Mouse (Mus musculus) naive thymus-derived CD4-positive, alpha-beta T cell, adult 5 months (primary cell): ENCODE results near the gene Sdf2l1. TPM values are rescaled to one million over a fixed set of nuclear protein-coding genes. Genes with fewer than 3 reads are reported as not detected.

Experiments
- polyA plus RNA-seq: library from polyadenylated mRNA; unstranded; fragments of 100-300 nt; shearing (Covaris generic); gene quantifications from one replicate; pipeline ENCODE4 v1.2.1, GENCODE M21; 2017

Gene Sdf2l1
- polyA plus RNA-seq: 16.5 TPM

DNA sequence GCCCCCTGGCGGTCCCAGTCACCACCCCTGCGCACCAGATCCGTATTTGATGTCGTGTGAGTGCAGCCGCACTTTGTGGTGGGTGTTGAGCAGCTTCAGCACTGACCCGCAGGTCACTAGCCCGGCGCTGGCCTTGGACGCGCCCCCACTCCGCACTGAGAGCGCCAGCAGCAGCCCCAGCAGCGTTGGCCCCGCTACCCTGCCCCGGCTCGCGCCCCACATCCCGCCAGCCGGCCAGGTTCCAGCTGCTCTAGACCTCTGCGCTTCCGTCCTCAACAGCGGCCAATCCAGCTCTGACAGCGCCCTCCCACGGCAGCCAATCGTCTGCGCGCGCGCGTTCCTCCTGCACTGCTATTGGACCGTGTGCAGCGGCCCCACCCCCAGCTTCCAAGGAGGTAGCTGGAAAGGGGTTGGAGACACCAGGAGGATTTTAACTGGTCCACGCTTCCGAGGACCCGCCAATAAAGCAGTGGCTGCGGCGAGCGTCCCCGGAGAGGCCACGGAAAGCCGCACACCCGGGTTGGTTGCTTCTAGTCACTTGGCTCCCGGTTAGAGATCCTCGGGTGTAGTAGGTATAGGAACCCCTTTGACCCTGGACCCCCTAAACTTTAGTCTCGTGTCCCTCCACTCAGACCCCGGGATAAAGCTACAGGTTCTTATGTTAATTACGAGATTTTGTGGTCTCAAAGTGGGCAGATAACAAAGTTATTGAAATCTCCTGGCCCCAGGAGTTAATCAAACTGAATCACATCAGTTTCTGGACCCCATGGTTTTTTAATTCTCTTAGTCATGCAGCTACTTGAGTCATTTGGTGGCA lies at the start of gene Sdf2l1:
Gene Sdf2l1, minus strand, starts transcription at position 295 of the 817 bp plus-strand sequence.

DNA sequence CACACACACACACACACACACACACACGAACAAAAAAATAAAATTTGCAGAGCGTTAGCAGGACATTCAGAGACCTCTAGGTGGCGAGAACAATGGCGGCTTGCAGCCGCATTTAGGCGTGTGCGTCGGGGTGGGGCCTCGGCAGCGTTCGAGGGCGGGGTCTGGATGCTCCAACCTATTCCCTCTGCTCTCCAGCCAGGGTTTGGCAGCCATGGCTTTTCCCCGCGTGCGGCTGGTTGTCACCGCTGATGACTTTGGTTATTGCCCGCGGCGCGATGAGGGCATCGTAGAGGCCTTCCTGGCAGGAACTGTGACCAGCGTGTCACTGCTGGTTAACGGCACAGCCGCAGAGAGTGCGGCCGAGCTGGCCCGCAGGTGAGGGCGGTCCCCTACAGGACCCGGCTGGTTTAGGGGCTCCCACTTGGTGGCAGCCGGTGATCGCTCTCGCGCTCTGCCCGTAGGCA lies 14.6 kb upstream of the Sdf2l1 start, which contains the start of gene Ccdc116:
Gene Ccdc116, minus strand, starts transcription at position 458 of the 464 bp plus-strand sequence.

DNA sequence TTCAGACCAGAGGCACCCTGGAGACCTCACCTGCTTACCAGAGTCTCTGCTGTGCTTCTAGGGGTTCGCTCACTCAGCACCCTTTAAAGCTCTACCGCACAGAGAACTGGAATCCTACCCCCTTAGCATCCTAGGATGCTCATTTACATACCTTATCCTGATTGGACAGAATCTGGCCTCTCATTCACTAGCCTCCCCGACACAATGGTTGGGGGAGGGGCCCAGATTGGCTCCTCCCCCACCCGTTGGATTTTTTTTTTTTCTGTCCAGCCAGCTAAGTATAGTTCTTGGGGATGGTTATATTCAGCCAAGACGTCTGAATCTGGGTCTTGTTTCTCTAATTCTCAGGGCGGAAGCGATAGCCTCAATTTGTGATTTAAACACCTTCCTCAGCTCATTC lies 12.2 kb upstream of the Sdf2l1 start, which contains the start of gene Ydjc:
Gene Ydjc, plus strand, starts transcription at position 283 of the 400 bp plus-strand sequence.

DNA sequence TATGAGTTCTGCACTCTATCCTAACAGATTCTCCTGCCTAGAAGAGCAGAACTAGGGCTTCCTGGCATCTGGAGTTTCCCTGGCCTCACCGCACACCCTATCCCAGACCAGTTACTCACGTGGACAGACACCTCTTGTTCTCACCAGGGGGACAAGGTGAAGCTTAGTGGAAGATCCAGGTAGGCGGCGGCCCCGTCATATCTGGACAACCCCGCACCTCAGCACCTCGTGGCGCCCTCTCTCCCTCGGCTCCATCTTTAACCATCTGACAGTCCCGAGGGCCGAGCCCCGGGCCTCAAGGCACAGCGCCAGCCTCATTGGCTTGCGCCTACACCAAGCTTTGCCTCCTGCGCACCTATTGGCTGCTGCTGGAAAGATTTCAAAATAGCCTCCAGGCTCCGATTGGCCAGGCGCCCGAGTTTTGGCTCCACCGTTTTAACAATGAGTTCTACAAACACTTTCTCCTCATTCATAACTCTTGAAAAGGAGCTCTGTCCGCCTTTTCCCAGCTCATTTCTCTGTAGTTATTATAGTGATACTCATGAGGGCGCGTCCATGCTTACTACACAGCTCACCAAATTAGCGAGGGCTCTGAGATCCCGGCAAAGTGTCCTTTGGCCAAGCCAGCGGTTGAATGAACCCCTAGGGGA lies 7.2 kb downstream of the Sdf2l1 start, which contains the start of gene 2610318N02Rik:
Gene 2610318N02Rik, minus strand, starts transcription at position 297 of the 650 bp plus-strand sequence.

DNA sequence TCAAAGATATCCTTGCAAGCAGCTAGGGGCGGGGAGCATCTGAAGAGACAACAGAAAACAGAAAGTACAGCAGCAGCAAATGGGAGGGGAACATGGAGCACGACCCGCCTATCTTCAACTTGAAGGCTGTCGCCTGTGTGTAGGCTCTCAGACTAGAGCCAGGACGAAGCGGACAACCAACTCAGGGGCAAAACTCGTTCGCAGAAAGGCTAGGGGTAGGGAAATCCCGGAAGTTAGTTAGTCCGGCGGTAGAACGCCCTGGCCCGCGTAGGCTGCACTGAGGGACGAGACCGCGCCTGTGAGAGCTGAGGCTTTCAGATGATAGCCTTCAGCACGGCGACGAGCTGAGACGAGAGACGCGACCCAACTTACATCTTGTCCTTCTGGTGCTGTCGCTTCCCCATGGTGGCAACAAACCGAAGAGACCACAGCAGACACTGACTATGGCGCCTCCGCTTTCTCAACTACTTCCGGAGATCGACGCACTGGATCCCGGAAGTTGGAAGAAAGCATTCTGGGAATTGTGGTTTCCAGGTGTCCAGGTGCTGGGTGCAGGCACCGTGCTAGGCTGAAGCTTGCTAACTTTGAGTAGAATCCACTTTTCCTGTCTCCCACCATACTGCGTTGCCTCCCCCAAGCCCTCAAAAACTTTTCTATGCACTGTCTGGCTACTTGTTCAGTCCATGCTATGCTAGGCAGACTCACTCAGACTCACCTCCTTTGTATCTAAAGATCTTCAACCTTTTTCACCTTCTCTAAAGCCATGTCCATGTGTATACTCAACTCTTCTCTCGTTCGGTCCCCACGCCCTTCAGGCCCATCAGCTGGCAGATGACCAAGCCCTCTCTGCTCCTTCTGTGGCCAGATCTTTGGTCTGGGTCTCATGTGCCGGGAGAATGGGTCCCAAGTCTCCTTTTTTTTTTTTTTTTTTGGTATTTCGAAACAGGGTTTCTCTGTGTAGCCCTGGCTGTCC lies 21.1 kb downstream of the Sdf2l1 start, which contains the start of gene Ppil2:
Gene Ppil2, minus strand, starts transcription at position 487 of the 973 bp plus-strand sequence.

Other genes starting within 250 kb of the Sdf2l1 start
- 18.2 TPM for gene Ppm1f, start 235.9 kb downstream of the Sdf2l1 start, polyA plus RNA-seq
- gene Mapk1, start 149.0 kb downstream of the Sdf2l1 start, polyA plus RNA-seq: 171 TPM
- gene Ypel1, start 62.7 kb downstream of the Sdf2l1 start, polyA plus RNA-seq: 1.5 TPM
- 185 TPM for gene Ppil2, start 21.1 kb downstream of the Sdf2l1 start, polyA plus RNA-seq
- gene 2610318N02Rik, start 7.2 kb downstream of the Sdf2l1 start, polyA plus RNA-seq: 1.5 TPM
- 3.6 TPM for gene Ydjc, start 12.2 kb upstream of the Sdf2l1 start, polyA plus RNA-seq
- 0.97 TPM for gene Ccdc116, start 14.8 kb upstream of the Sdf2l1 start, polyA plus RNA-seq
- gene Ube2l3, start 70.3 kb upstream of the Sdf2l1 start, polyA plus RNA-seq: 196 TPM
- not detected for gene Rimbp3, start 76.2 kb upstream of the Sdf2l1 start, polyA plus RNA-seq
- gene Hic2, start 101.2 kb upstream of the Sdf2l1 start, polyA plus RNA-seq: 5.5 TPM
- gene Tmem191c, start 143.7 kb upstream of the Sdf2l1 start, polyA plus RNA-seq: 108 TPM
- 0.36 TPM for gene Serpind1, start 199.0 kb upstream of the Sdf2l1 start, polyA plus RNA-seq